Mouse (Mus musculus) MEL (cell line): ENCODE measurements around the gene 9930021J03Rik.

ENCODE experiments used
- CHD1 ChIP-seq: IDR thresholded peaks from 2 replicates; pipeline ENCODE4 v1.6.1; 2012; ENCODE audit warnings: low read depth, mild to moderate bottlenecking, inconsistent platforms, low read length, improper control_type of control experiment
- CHD2 ChIP-seq: IDR thresholded peaks from 2 replicates; pipeline ENCODE4 v1.6.1; 2011; ENCODE audit warnings: low read length, improper control_type of control experiment
- CTCF ChIP-seq, 3 experiments: IDR thresholded peaks in 2 of 3; conservative IDR thresholded peaks in 1 of 3; 2 replicates each; pipeline ENCODE4 v1.5.1; 2011 to 2012; ENCODE audit warnings: low read length in 3 of 3, low read depth in 2 of 3, mild to moderate bottlenecking in 2 of 3, improper control_type of control experiment in 1 of 3, inconsistent platforms in 1 of 3, mixed read lengths in 1 of 3, moderate library complexity in 1 of 3; ENCODE audit not compliant: control insufficient read depth in 1 of 3, insufficient read depth in 1 of 3, poor library complexity in 1 of 3, severe bottlenecking in 1 of 3
- HCFC1 ChIP-seq: IDR thresholded peaks from 2 replicates; pipeline ENCODE4 v1.6.1; 2012; ENCODE audit warnings: low read depth, mild to moderate bottlenecking, inconsistent platforms, low read length, improper control_type of control experiment, moderate library complexity
- MAX ChIP-seq: IDR thresholded peaks from 2 replicates; pipeline ENCODE4 v1.6.1; 2011; ENCODE audit warnings: low read length, improper control_type of control experiment
- MAZ ChIP-seq: IDR thresholded peaks from 2 replicates; pipeline ENCODE4 v1.6.1; 2012; ENCODE audit warnings: low read depth, mild to moderate bottlenecking, inconsistent platforms, low read length, improper control_type of control experiment
- POLR2A ChIP-seq, 2 experiments: IDR thresholded peaks; 2 replicates each; pipeline ENCODE4 v1.6.1; 2011 to 2012; ENCODE audit warnings: low read length in 2 of 2, mild to moderate bottlenecking in 2 of 2, control low read depth in 1 of 2, improper control_type of control experiment in 1 of 2, low read depth in 1 of 2, moderate library complexity in 1 of 2; ENCODE audit not compliant: control insufficient read depth in 1 of 2, insufficient read depth in 1 of 2, poor library complexity in 1 of 2
- POLR2AphosphoS2 ChIP-seq: IDR thresholded peaks from 2 replicates; pipeline ENCODE4 v1.6.1; 2011; ENCODE audit warnings: low read length, improper control_type of control experiment
- POLR2AphosphoS5 ChIP-seq: IDR thresholded peaks from 2 replicates; pipeline ENCODE4 v1.6.1; 2012; ENCODE audit warnings: low read depth, borderline replicate concordance, mild to moderate bottlenecking, inconsistent platforms, low read length, moderate library complexity, mixed read lengths
- SIN3A ChIP-seq: IDR thresholded peaks from 2 replicates; pipeline ENCODE4 v1.6.1; 2012; ENCODE audit warnings: low read length, improper control_type of control experiment, inconsistent platforms
- TAL1 ChIP-seq: IDR thresholded peaks from 2 replicates; pipeline ENCODE4 v1.6.1; 2012; ENCODE audit warnings: mild to moderate bottlenecking, inconsistent platforms, low read length, moderate library complexity, mixed read lengths
- UBTF ChIP-seq: IDR thresholded peaks from 2 replicates; pipeline ENCODE4 v1.6.1; 2012; ENCODE audit warnings: low read depth, mild to moderate bottlenecking, inconsistent platforms, low read length, improper control_type of control experiment, moderate library complexity, borderline replicate concordance; ENCODE audit not compliant: insufficient read depth
- ZKSCAN1 ChIP-seq: IDR thresholded peaks from 2 replicates; pipeline ENCODE4 v1.6.1; 2012; ENCODE audit warnings: low read depth, mild to moderate bottlenecking, inconsistent platforms, low read length, improper control_type of control experiment, moderate library complexity
- ZNF384 ChIP-seq: IDR thresholded peaks from 2 replicates; pipeline ENCODE4 v1.6.1; 2012; ENCODE audit warnings: low read depth, mild to moderate bottlenecking, inconsistent platforms, low read length, improper control_type of control experiment

GRCm38 (mm10) chr19:29680182-29681152 lies 125.3 kb downstream of the 9930021J03Rik start:
- TF ChIP-seq POLR2AphosphoS5 (no peak), ZNF384 (peak; percentile 42; the same call in 1 of the 2 replicates), MAX (peak; percentile 83), HCFC1 (peak; percentile 60), POLR2AphosphoS2 (no peak), POLR2A (IDR thresholded peaks at IDR 0.05; ENCODE audit: control insufficient read depth in 1 of 2, insufficient read depth in 1 of 2, low read depth in 1 of 2, low read length in 2 of 2, poor library complexity in 1 of 2) (no peak), CTCF (IDR thresholded peaks at IDR 0.05 in 2 of 3, conservative IDR thresholded peaks at IDR 0.05 in 1 of 3; ENCODE audit: control insufficient read depth in 1 of 3, insufficient read depth in 1 of 3, low read depth in 2 of 3, low read length in 3 of 3, poor library complexity in 1 of 3, severe bottlenecking in 1 of 3) (no peak), ZKSCAN1 (no peak), CHD1 (no peak), SIN3A (peak; percentile 89), MAZ (peak; percentile 71; the same call in 1 of the 2 replicates), CHD2 (peak; percentile 48; the same call in 1 of the 2 replicates), UBTF (no peak), TAL1 (peak; percentile 61)
